ENCODE assay signal across 8 mouse cellular contexts in the genomic region with DNA sequence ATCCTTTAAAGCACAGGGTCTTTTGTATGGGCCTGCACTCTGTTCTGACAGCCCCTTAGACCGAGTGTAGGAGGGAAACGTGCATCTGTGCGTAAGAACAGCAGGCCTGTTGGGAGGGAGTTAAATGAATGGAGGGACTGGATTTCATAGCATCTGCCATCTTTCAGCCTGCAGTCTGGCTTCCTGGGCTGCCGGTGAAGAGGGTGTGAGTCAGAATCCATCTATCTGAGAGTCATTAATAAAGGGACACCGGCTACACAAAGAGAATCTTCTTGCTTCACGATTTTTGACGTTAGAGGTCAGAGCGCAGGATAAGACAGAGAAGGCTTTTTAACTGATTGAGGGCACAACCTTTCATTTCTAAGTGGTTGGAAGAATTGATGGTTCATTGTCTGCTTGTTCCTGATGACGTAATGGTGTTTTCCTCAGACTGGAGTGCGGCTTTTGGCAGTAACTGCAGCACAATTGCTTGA. TPM values are rescaled to one million over a fixed set of nuclear protein-coding genes. Genes with fewer than 3 reads are reported as not detected.
DNase-seq lines count a peak whose midpoint lies in the region; ATAC-seq and TF ChIP-seq lines count a peak whose summit lies in the region.
"Had no signal": no experiment of that assay in that cellular context is flagged by ENCODE, and none has a peak within 500 bp of the region (broad histone marks: within the 10 kb centered on the region; RNA-seq: fewer than 3 reads in every experiment).

No protein-coding gene starts in this region.

- no peaks in the 10 kb centered on the region for H3K27me3 ChIP-seq in forebrain, embryonic 16.5 days (replicated peaks; ENCODE audit: control insufficient read depth, insufficient read depth, low read length)
- no peaks in the 10 kb centered on the region for H3K27me3 ChIP-seq in midbrain, embryonic 16.5 days (ENCODE audit: control insufficient read depth, insufficient read depth, low read depth, low read length)
- H3K27me3 ChIP-seq: liver, embryonic 15.5 days had no signal

- peak; percentile 45 to 70 for DNase-seq in layer of hippocampus, adult 18-20 months (ENCODE audit: low spot score in 2 of 2)
- no peak for DNase-seq in layer of hippocampus, adult 9-10 months (ENCODE audit: low spot score)
- DNase-seq in brain, embryonic 14.5 days (ENCODE audit: low read depth), result peak; percentile 84
- no peak for DNase-seq in lung, postnatal 10 days

- no peak for TF ChIP-seq CTCF in brain, embryonic 14.5 days (IDR thresholded peaks at IDR 0.05; ENCODE audit: borderline replicate concordance, extremely low read depth, insufficient read depth, insufficient read length)

- ATAC-seq in forebrain, embryonic 16.5 days, result peak; percentile 82
- peak; percentile 39 for ATAC-seq in midbrain, embryonic 16.5 days
- ATAC-seq in megakaryocyte progenitor cell, adult 5-6 weeks (replicated peaks; ENCODE audit: poor library complexity), result no peak

- H3K4me3 ChIP-seq in forebrain, embryonic 16.5 days (replicated peaks; ENCODE audit: low read length), result peak overlapping the region; percentile 18; the same call in 1 of the 2 replicates
- no peak overlapping the region for H3K4me3 ChIP-seq in midbrain, embryonic 16.5 days (ENCODE audit: low read depth, low read length)
- H3K4me3 ChIP-seq: liver, embryonic 15.5 days had no signal

- H3K9ac ChIP-seq in forebrain, embryonic 16.5 days (replicated peaks; ENCODE audit: low read depth, low read length), result peak overlapping the region; percentile 25; the same call in 1 of the 2 replicates
- H3K9ac ChIP-seq in midbrain, embryonic 16.5 days (ENCODE audit: low read depth, low read length), result peak overlapping the region; percentile 35
- H3K9ac ChIP-seq: liver, embryonic 15.5 days had no signal

- H3K4me1 ChIP-seq in forebrain, embryonic 16.5 days (replicated peaks; ENCODE audit: control insufficient read depth, insufficient read depth, low read length), result peaks cover 22% of the 10 kb centered on the region
- peaks cover 16% of the 10 kb centered on the region for H3K4me1 ChIP-seq in midbrain, embryonic 16.5 days (ENCODE audit: control insufficient read depth, insufficient read depth, low read length)

- H3K36me3 ChIP-seq in forebrain, embryonic 16.5 days (ENCODE audit: control insufficient read depth, insufficient read depth), result no peaks in the 10 kb centered on the region
- no peaks in the 10 kb centered on the region for H3K36me3 ChIP-seq in midbrain, embryonic 16.5 days (ENCODE audit: control insufficient read depth, insufficient read depth, low read length)
- H3K36me3 ChIP-seq: liver, embryonic 15.5 days had no signal

- WGBS in forebrain, embryonic 16.5 days, result 17% methylated on average over 10 of the region's 10 CpGs
- 45% methylated on average over 10 of the region's 10 CpGs for WGBS in midbrain, embryonic 16.5 days

- no peak for TF ChIP-seq POLR2A in brain, embryonic 14.5 days (IDR thresholded peaks at IDR 0.05; ENCODE audit: borderline replicate concordance, extremely low read depth, insufficient read depth, insufficient read length, poor library complexity, severe bottlenecking)

- no peaks in the 10 kb centered on the region for H3K9me3 ChIP-seq in forebrain, embryonic 16.5 days (ENCODE audit: control insufficient read depth, low read length)
- no peaks in the 10 kb centered on the region for H3K9me3 ChIP-seq in midbrain, embryonic 16.5 days (replicated peaks; ENCODE audit: control insufficient read depth, low read length, poor library complexity, severe bottlenecking)
- H3K9me3 ChIP-seq: liver, embryonic 15.5 days had no signal

- peak overlapping the region; percentile 92 for H3K27ac ChIP-seq in forebrain, embryonic 16.5 days (ENCODE audit: low read length)
- peak overlapping the region; percentile 77 for H3K27ac ChIP-seq in midbrain, embryonic 16.5 days (ENCODE audit: low read length)
- H3K27ac ChIP-seq: liver, embryonic 15.5 days had no signal

- peak overlapping the region; percentile 36 for H3K4me2 ChIP-seq in forebrain, embryonic 16.5 days (ENCODE audit: low read length)
- peak overlapping the region; percentile 29 for H3K4me2 ChIP-seq in midbrain, embryonic 16.5 days (ENCODE audit: low read length)
- H3K4me2 ChIP-seq: liver, embryonic 15.5 days had no signal

RNA-seq across cellular contexts. Expression of gene Clasp1, which starts 46.2 kb away (rescaled TPM):
- 10 to 100 TPM; 91.0 to 94.3 TPM for total RNA-seq in layer of hippocampus, adult 18-20 months (2021)
- 90.2 and 146 TPM in 2 replicates for polyA plus RNA-seq in brain, embryonic 14.5 days (2012; rRNA removed)
- polyA plus RNA-seq in forebrain, embryonic 16.5 days (2015; fragmentation: Nextera tagmentation; extraction: Ambion mirVana), result 135 and 154 TPM in 2 replicates
- polyA plus RNA-seq in midbrain, embryonic 16.5 days (2015; fragmentation: Nextera tagmentation; extraction: Ambion mirVana), result 109 and 134 TPM in 2 replicates
- total RNA-seq in megakaryocyte progenitor cell, adult 5-6 weeks (2015), result 45.0 and 56.3 TPM in 2 replicates
- 45.9 and 51.3 TPM in 2 replicates for total RNA-seq in megakaryocyte progenitor cell, adult 5-6 weeks (2017)

Comparison
In these comparisons a context has a peak if more than half of its experiments do, and no peak if none do; other contexts are left out.
1. DNase-seq: peak in layer of hippocampus, adult 18-20 months (2 of 2) and brain, embryonic 14.5 days (single experiment); none in layer of hippocampus, adult 9-10 months (single experiment) and lung, postnatal 10 days (single experiment).